ENCODE assay signal across 14 mouse cellular contexts in genomic region chr4:63742763-63743371, GRCm38 (mm10). TPM values are rescaled to one million over a fixed set of nuclear protein-coding genes. Genes with fewer than 3 reads are reported as not detected.
"Had no signal": no experiment of that assay in that cellular context is flagged by ENCODE, and none has a peak within 500 bp of the region (broad histone marks: within the 10 kb centered on the region; RNA-seq: fewer than 3 reads in every experiment).

No protein-coding gene starts in this region.

- H3K36me3 ChIP-seq: kidney, embryonic 15.5 days; liver, embryonic 13.5 days; midbrain, embryonic 10.5 days; neural tube, embryonic 13.5 days had no signal

- H3K27me3 ChIP-seq: kidney, embryonic 15.5 days; liver, embryonic 13.5 days; neural tube, embryonic 13.5 days had no signal

- H3K9ac ChIP-seq: kidney, embryonic 15.5 days; liver, embryonic 13.5 days; neural tube, embryonic 13.5 days had no signal

- H3K4me1 ChIP-seq: megakaryocyte, embryonic 14.5 days had no signal

- DNase-seq: layer of hippocampus, postnatal 36 days; liver, embryonic 13.5 days; midbrain, embryonic 14.5 days; thymus, postnatal 25 days had no signal

- H3K9me3 ChIP-seq: kidney, embryonic 15.5 days; liver, embryonic 13.5 days; megakaryocyte, embryonic 14.5 days; midbrain, embryonic 10.5 days; neural tube, embryonic 13.5 days had no signal

- H3K27ac ChIP-seq: kidney, embryonic 15.5 days; left cerebral cortex, adult 2 months; liver, embryonic 13.5 days; midbrain, embryonic 10.5 days; neural tube, embryonic 13.5 days had no signal

- H3K4me3 ChIP-seq: kidney, embryonic 15.5 days; left cerebral cortex, adult 2 months; liver, embryonic 13.5 days; megakaryocyte, embryonic 14.5 days; midbrain, embryonic 10.5 days; neural tube, embryonic 13.5 days had no signal

- H3K4me2 ChIP-seq: liver, embryonic 13.5 days; neural tube, embryonic 13.5 days had no signal

RNA-seq across cellular contexts. Expression of gene Tnfsf15, which starts 2.0 kb away (rescaled TPM):
- total RNA-seq: layer of hippocampus, adult 8-10 months; layer of hippocampus, postnatal 10 days; layer of hippocampus, postnatal 36 days; neutrophil, adult 5-6 weeks had no signal
- polyA plus RNA-seq: limb, embryonic 11.5 days; liver, adult 2 months; midbrain, embryonic 10.5 days; midbrain, embryonic 14.5 days; neural tube, embryonic 13.5 days had no signal
